Mouse (Mus musculus): ENCODE measurements around the gene Rxra.

DNA sequence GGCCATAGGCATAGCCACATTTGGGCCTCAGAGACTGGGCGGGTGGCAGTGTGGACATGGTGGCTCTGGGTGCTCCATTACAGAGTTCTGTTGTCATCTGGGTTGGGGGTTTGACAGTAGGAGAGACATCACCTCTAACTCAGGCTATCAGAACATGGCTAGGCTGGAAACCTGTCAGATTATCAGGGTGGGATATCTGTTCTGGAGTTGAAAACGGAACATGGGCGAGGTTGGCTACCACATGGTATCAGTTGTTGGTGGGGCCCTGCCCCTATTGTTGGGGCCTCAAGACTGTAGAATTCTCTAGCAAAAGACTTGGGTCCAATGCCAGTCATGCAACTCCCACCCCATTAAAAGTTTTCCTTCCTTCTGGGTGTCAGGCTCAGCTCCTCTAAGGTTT is 37.1 kb downstream of the Rxra start:
- TF ChIP-seq CTCF (IDR thresholded peaks at IDR 0.05; ENCODE audit: low read depth), result no peak
- TF ChIP-seq EP300 (IDR thresholded peaks at IDR 0.05; ENCODE audit: low read depth), result no peak
